Mouse (Mus musculus) forebrain, embryonic 14.5 days (tissue): ENCODE measurements around the gene Clptm1. TPM values are rescaled to one million over a fixed set of nuclear protein-coding genes. Genes with fewer than 3 reads are reported as not detected.

Experiments used
- ATAC-seq: fragments of 200-750 bp; cut with Nextera tagmentation; 2 replicates; pipeline ENCODE4 v1.8.0; 2017; ENCODE audit warnings: mild to moderate bottlenecking, moderate library complexity
- DNase-seq: peaks from one replicate; pipeline ENCODE4 v3.0.0-alpha.2; 2015; ENCODE audit warnings: low spot score
- H3K27ac ChIP-seq: fragments of 300-500 bp; sonication (generic); 2 replicates; pipeline ENCODE4 v1.5.1; 2014; ENCODE audit warnings: low read depth, mild to moderate bottlenecking, control low read depth, low read length, moderate library complexity
- H3K27me3 ChIP-seq: fragments of 300-500 bp; sonication (generic); replicated peaks from 2 replicates; pipeline ENCODE4 v1.6.1; 2014; ENCODE audit warnings: low read length, control low read depth, mixed read lengths; ENCODE audit not compliant: control insufficient read depth, insufficient read depth
- H3K36me3 ChIP-seq: fragments of 300-500 bp; sonication (generic); 2 replicates; pipeline ENCODE4 v1.6.1; 2014; ENCODE audit warnings: low read length, control low read depth; ENCODE audit not compliant: control insufficient read depth, insufficient read depth
- H3K4me1 ChIP-seq: fragments of 300-500 bp; sonication (generic); 2 replicates; pipeline ENCODE4 v1.6.1; 2014; ENCODE audit warnings: antibody characterized with exemption, low read length, control low read depth; ENCODE audit not compliant: control insufficient read depth, insufficient read depth
- H3K4me2 ChIP-seq: fragments of 300-500 bp; sonication (generic); 2 replicates; pipeline ENCODE4 v1.6.1; 2014; ENCODE audit warnings: mild to moderate bottlenecking, control low read depth, low read length
- H3K4me3 ChIP-seq: fragments of 300-500 bp; sonication (generic); 2 replicates; pipeline ENCODE4 v1.5.1; 2014; ENCODE audit warnings: low read depth, low read length, control low read depth
- H3K9ac ChIP-seq: fragments of 300-500 bp; sonication (generic); 2 replicates; pipeline ENCODE4 v1.6.1; 2014; ENCODE audit warnings: mild to moderate bottlenecking, low read length, control low read depth, moderate library complexity
- H3K9me3 ChIP-seq: fragments of 300-500 bp; sonication (generic); replicated peaks from 2 replicates; pipeline ENCODE4 v1.6.1; 2016; ENCODE audit warnings: low read length, control low read depth, mixed read lengths; ENCODE audit not compliant: control insufficient read depth
- WGBS: fragments of 180-500 bp; shearing (Covaris S2); extraction: QIAGEN DNeasy Blood & Tissue Kit; methylation state at CpG from one replicate; pipeline ENCODE4 v1.1.7; 2014; 5-methylcytosine and 5-hydroxymethylcytosine counted together
- polyA plus RNA-seq: library from polyadenylated mRNA; unstranded; fragments of >200 nt; fragmentation: Nextera tagmentation; extraction: Ambion mirVana; gene quantifications from 2 replicates; pipeline ENCODE4 v1.2.1, GENCODE M21; 2014

Clptm1 gene
- polyA plus RNA-seq, 1 experiment from 2014 or later = 86.4 TPM

DNA sequence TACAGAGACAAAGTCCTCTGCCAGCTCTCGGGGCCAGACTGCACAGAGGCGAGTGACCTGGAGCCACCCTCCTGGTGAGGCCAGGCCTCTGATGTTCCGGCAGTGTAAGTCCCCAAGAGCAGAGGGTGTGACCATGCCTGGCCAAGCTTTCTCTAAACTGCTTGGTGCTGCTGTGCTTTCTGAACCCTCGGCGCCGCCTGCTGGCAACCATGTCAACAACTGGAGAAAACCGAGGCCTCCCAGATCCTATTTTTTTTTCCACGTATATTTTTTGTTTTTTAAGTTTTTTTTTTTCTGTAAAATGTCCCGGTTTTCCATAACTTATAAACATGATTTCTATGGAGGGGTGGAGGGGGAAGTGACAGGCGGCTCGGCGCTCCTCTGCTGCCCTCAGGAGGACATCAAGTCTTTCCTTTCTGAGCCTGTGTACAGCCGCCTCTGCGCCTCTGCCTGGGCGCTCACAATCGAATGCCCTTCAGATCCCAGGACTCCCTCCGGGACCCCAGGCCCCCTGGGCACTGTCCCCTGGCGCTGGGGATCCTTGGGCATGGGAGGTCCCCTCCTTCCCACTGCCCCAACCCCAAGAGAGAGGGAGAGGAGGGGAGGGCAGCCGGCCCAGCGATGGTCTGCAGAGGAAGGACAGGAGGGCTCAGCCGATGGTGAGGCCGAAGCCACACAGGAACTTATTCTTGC, 36.4 kb upstream of the Clptm1 start:
- no peaks in the 10 kb centered on the region for H3K9me3 ChIP-seq
- H3K9ac ChIP-seq = no peak overlapping the region
- peaks cover 4% of the 10 kb centered on the region; the same call in 1 of the 2 replicates for H3K4me1 ChIP-seq
- no peak overlapping the region for H3K4me3 ChIP-seq
- no peaks in the 10 kb centered on the region for H3K27me3 ChIP-seq
- ATAC-seq (0 out of 2 replicates have a peak, but pooled peaks have one; percentile 49), DNase-seq (peak; percentile 66)
- H3K36me3 ChIP-seq = peaks cover 20% of the 10 kb centered on the region
- peak overlapping the region; percentile 48; the same call in 1 of the 2 replicates for H3K27ac ChIP-seq
- 34% methylated on average over 22 of the region's 22 CpGs for WGBS
- no peak overlapping the region for H3K4me2 ChIP-seq

DNA sequence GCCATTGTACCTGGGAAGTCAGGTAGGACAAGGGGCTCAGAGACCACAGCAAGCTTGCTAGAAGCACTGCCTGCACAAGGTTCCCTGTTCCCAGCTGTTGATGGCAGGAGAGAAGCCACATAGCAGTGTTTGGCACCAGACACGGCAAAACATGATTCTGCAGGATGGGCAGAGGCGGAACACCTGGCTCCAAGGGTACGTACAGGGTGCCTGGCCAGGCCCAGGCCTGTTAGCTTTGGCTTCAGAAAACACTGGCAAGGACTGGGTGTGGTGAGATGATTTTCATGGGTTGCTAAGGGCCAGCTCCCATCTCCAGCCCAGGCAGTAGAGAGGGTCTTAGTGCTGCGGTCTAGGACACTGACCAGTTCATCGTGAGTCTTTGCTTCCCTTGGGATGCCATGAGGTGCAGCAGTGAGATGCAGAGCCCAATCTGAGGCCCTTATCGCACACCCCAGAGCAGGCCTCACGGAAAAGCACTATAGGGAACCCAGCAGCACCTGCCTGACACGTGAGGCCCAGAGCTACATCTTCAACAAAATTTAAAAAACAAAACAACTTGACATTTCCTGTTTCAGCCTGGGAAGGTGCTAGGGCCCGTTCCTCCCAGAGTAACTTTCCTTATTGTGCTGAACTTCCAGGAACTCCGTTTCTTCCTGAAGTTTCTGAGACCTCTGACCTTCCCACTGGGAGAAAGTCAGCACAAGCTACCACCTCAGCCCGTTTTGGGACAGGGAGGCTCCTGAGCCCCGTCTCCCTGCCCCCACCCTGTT, 35.7 kb upstream of the Clptm1 start:
- H3K4me3 ChIP-seq = no peak overlapping the region
- no peak for DNase-seq
- peaks cover 4% of the 10 kb centered on the region; the same call in 1 of the 2 replicates for H3K4me1 ChIP-seq
- ATAC-seq = no peak
- H3K27ac ChIP-seq = no peak overlapping the region
- 66% methylated on average over 12 of the region's 12 CpGs for WGBS
- H3K4me2 ChIP-seq = no peak overlapping the region
- peaks cover 20% of the 10 kb centered on the region for H3K36me3 ChIP-seq
- no peak overlapping the region for H3K9ac ChIP-seq
- no peaks in the 10 kb centered on the region for H3K27me3 ChIP-seq
- no peaks in the 10 kb centered on the region for H3K9me3 ChIP-seq

DNA sequence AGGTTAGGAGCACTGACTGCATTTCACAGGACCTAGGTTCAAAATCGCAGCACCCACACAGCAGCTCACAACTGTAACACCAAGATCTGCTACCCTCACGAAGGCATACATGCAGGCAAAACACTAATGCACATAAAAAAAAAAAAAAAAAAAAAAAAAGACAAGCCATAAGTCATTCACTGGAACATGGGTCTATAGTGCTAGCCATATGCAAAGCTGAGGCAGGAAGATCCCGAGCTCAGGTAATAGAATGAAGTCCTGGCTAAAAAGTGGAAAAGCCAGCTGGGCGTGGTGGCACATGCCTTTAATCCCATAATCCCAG, 35.0 kb upstream of the Clptm1 start:
- no peak overlapping the region for H3K9ac ChIP-seq
- no peak overlapping the region for H3K4me3 ChIP-seq
- H3K9me3 ChIP-seq = no peaks in the 10 kb centered on the region
- 80% methylated on average over 4 of the region's 4 CpGs for WGBS
- DNase-seq = no peak
- no peak overlapping the region for H3K4me2 ChIP-seq
- peaks cover 4% of the 10 kb centered on the region; the same call in 1 of the 2 replicates for H3K4me1 ChIP-seq
- H3K36me3 ChIP-seq = peaks cover 20% of the 10 kb centered on the region
- no peak for ATAC-seq
- H3K27ac ChIP-seq = no peak overlapping the region
- no peaks in the 10 kb centered on the region for H3K27me3 ChIP-seq

DNA sequence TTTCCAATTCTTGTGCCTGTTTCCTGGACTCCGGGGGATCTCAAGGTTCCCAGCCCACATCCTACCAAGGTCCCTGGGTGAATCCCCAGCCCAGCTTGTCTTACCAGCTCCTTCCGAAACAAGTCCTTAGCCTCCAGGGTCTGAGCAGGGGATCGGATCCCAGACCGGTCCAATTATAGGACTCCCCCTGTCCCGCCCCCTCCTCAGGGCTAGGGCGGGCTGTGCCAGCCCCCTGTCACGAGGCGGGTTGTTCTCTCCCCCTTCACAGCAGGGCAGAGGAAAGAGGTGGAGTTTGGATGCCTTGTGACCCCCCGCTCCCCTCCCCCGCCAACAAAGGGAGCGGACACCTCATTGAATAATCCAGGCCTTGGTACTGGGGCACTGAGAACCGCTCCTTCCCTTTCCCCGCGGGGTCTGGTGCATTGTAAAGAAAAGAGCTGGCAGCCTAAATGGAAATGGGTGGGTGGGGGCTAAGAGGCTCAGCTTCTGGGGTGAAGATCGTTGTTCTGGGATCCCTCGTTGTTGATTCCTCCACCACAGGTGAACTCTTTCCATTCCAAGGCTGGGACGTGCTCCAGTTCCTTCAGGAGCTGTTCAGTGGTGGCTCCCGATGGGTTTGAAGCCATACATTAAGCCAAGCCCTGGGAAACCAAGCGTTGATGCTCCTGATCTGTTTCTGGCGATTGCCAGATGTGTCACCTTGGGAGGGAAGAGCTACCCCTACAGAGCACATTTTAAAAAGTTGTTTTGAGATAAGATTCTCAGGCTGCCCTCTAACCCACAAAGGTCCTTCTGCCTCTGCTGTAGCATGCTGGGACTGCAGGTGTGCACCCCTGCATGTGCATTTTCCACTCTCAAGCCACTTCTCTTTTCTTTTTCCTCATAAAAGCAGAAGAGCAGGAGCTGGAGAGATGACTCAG, 34.3 kb upstream of the Clptm1 start, which contains the start of gene Apoe:
Gene Apoe, minus strand, starts transcription at position 282 of the 920 bp plus-strand sequence.
- Histone ChIP-seq H3K4me1 (peaks cover 4% of the 10 kb centered on the region; the same call in 1 of the 2 replicates), H3K4me3 (peak within 1 kb of the TSS; percentile 13), H3K9ac (peak within 1 kb of the TSS; percentile 3), H3K27ac (no peak within 1 kb of the TSS), H3K27me3 (no peaks in the 10 kb centered on the region), H3K4me2 (peak within 1 kb of the TSS; percentile 40), H3K36me3 (peaks cover 14% of the 10 kb centered on the region), H3K9me3 (no peaks in the 10 kb centered on the region)
- 1% methylated on average over 20 of the region's 20 CpGs for WGBS
- ATAC-seq (peak; percentile 63), DNase-seq (peak; percentile 49)

DNA sequence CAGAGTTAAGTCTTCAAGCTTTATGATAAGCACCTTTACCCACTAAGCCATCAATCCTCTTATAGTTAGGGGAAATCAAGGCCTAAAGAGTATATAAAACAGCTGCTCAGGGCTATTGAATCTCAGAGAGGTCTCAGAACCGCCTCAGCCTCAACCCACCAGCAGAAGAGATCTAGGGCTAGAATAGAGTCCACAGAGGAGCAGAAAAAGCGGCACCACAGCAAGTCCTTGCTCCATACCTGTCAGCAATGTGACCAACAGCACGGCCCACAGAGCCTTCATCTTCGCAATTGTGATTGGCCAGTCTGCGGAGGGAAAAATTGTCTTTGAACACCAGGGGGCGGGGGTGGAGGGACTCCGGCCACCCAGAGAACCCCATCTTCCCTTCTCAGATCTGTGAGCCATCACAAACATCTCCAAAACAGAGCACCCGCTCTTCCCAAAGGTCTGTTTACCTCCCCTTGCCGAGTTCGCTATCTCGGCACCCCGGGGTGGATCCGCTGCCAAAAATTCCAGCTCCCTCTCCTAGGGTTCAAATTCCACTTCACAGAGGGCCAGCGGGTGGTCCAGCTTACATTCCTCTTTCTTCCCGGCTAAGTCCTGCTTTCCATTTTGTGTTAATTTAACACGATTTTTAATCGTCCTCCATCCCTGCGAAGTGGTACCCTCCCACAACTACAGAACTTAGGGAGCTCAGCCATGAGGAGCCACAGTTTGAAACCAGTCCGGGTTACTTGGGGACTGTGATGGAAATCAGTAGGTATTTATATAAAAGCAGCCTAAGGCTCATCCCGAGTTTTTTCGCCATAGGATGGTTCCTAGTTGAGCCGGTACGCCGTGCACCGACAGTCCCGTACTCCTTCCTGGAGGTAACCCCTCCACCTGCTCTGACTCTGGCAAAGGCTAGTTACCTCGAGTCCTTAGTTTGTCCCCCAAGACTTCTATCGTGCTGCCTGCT, 33.4 kb upstream of the Clptm1 start:
- H3K4me2 ChIP-seq = peak overlapping the region; percentile 40
- 3% methylated on average over 28 of the region's 28 CpGs for WGBS
- peak overlapping the region; percentile 13 for H3K4me3 ChIP-seq
- peak; percentile 8; the same call in 1 of the 2 replicates for ATAC-seq
- H3K27me3 ChIP-seq = no peaks in the 10 kb centered on the region
- no peak overlapping the region for H3K27ac ChIP-seq
- peaks cover 4% of the 10 kb centered on the region; the same call in 1 of the 2 replicates for H3K4me1 ChIP-seq
- H3K9ac ChIP-seq = peak overlapping the region; percentile 3
- peaks cover 6% of the 10 kb centered on the region for H3K36me3 ChIP-seq
- H3K9me3 ChIP-seq = no peaks in the 10 kb centered on the region
- peak; percentile 17 for DNase-seq

DNA sequence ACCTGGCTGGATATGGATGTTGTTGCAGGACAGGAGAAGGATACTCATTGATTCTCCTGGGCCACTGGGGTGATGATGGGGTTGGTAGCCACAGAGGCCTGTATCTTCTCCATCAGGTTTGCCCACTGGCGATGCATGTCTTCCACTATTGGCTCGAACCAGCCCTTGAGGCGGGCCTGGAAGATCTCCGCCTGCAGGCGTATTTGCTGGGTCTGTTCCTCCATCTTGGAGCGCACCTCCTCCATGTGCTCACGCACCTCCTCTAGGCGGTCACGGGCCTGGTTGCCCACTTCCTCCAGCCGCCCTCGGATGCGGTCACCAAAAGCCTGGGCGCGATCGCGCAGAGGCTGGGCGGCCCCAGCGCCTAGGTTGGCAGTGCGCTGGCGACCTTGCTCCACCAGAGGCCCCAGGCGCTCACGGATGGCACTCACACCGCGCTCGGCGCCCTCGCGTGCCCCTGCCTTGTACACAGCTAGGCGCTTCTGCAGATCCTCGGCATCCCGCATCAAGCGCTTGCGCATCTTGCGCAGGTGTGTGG, 31.6 kb upstream of the Clptm1 start:
- Histone ChIP-seq H3K4me3 (no peak overlapping the region), H3K4me1 (peaks cover 4% of the 10 kb centered on the region; the same call in 1 of the 2 replicates), H3K27ac (no peak overlapping the region), H3K27me3 (no peaks in the 10 kb centered on the region), H3K9me3 (no peaks in the 10 kb centered on the region), H3K4me2 (no peak overlapping the region), H3K36me3 (no peaks in the 10 kb centered on the region), H3K9ac (no peak overlapping the region)
- ATAC-seq = no peak
- WGBS = 97% methylated on average over 34 of the region's 34 CpGs
- no peak for DNase-seq

DNA sequence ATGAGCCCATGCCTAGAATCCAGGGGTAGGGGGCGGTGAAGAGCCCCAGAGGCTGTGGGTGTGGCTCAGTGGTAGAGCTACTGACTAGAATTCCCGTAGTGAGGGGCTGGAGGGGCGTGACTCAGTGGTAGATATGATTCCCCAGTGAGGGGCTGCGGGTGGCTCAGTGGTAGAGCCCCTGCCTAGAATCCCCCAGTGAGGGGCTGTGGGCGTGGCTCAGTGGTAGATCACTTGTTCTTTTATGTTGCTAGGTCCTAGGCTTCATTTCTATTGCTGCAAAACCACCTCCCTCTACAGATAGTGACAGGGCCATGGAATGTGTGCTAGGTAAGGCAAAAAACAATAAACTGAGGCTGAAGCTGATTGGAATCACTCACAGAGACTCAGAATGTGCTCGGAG, 31.0 kb upstream of the Clptm1 start:
- ATAC-seq (no peak), DNase-seq (no peak)
- no peak overlapping the region for H3K4me3 ChIP-seq
- H3K27ac ChIP-seq = no peak overlapping the region
- no peak overlapping the region for H3K4me2 ChIP-seq
- whole genome bisulfite sequencing = 92% methylated on average over 6 of the region's 6 CpGs
- no peaks in the 10 kb centered on the region for H3K36me3 ChIP-seq
- H3K4me1 ChIP-seq = peaks cover 4% of the 10 kb centered on the region; the same call in 1 of the 2 replicates
- no peak overlapping the region for H3K9ac ChIP-seq
- H3K9me3 ChIP-seq = no peaks in the 10 kb centered on the region
- no peaks in the 10 kb centered on the region for H3K27me3 ChIP-seq
